Mouse (Mus musculus) thymus, postnatal 14 days (tissue): ENCODE results near the gene Gm20924.
"Not testable (repeated sequence)": the region's sequence is repeated elsewhere in the genome, so short reads cannot be mapped to it uniquely, and the experiment has no call there.

Experiments used
- DNase-seq: peaks from one replicate; pipeline ENCODE4 v3.0.0; 2021

Gene Gm20924

GRCm38 (mm10) chrY:65207427-65207826 lies at the start of gene Gm20924:
Gm20924 (minus strand) TSS chrY:65207527.
- DNase-seq = not testable (repeated sequence)
